Mouse (Mus musculus): ENCODE data around the gene Spib.

DNA sequence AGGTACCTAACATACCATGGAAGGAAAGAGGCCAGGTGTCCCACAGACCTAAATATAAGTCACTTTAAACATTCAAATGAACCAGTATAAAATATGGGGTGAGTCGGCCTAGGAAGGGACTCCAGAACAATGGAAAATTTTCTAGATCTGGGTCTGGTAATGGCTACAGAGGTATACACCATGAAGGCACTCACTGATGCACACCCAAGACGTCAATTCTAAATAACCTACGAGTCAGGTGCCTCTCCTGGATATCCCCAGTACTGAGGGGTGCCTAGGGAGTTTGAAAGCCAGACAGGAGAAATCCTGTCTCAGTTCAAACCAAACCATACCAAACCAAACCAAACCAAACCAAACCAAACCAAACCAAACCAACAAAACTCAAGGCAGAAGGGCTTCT, 1.4 kb downstream of the Spib start:
- TF ChIP-seq CTCF (IDR thresholded peaks at IDR 0.05; ENCODE audit: extremely low read depth, insufficient read depth, low read length) (no peak), POLR2A (IDR thresholded peaks at IDR 0.05; ENCODE audit: extremely low read depth, insufficient read depth, low read length) (no peak)

Data from cortical plate, adult 2 months (tissue).